Mouse (Mus musculus) telencephalon, adult 2 months (tissue): ENCODE measurements at regions not wholly inside any gene's neighbourhood (a gene's known extent, or its start where the extent isn't known, plus 50 kb on each side); places are given as distances from the start of the nearest gene placed in this dataset.
"Not testable (repeated sequence)": the region's sequence is repeated elsewhere in the genome, so short reads cannot be mapped to it uniquely, and the experiment has no call there.

Source experiments
- DNase-seq: peaks from one replicate; pipeline ENCODE4 v3.0.0-alpha.2; 2011; ENCODE audit warnings: low read depth, low spot score

GRCm38 (mm10) chr11:16559001-16559699, 50.9 kb upstream of the Sec61g start:
- no peak for DNase-seq

GRCm38 (mm10) chr11:16561727-16562126, 53.4 kb upstream of the Sec61g start:
- no peak for DNase-seq

GRCm38 (mm10) chr11:16589085-16589680, 80.9 kb upstream of the Sec61g start:
- DNase-seq = no peak

- DNase-seq = no peak
Observed at GRCm38 (mm10) chr11:16590541-16590940, 82.3 kb upstream of the Sec61g start.

GRCm38 (mm10) chr11:16591471-16591921, 83.2 kb upstream of the Sec61g start:
- DNase-seq = peak; percentile 2

- no peak for DNase-seq
Observed at GRCm38 (mm10) chr11:16592006-16592405, 83.7 kb upstream of the Sec61g start.

- DNase-seq = no peak
Observed at GRCm38 (mm10) chr11:16592766-16593165, 84.5 kb upstream of the Sec61g start.

- DNase-seq = no peak
Observed at GRCm38 (mm10) chr11:16594832-16595231, 86.5 kb upstream of the Sec61g start.

GRCm38 (mm10) chr11:16597038-16597830, 89.0 kb upstream of the Sec61g start:
- peak; percentile 50 for DNase-seq

- DNase-seq = no peak
Observed at GRCm38 (mm10) chr11:16602947-16603346, 94.7 kb upstream of the Sec61g start.

GRCm38 (mm10) chr11:16606435-16607214, 98.3 kb upstream of the Sec61g start:
- DNase-seq = no peak

- DNase-seq = not testable (repeated sequence)
Observed at GRCm38 (mm10) chr11:16607900-16608422, 99.7 kb upstream of the Sec61g start.

GRCm38 (mm10) chr11:16611741-16612140, 103.5 kb upstream of the Sec61g start:
- DNase-seq = no peak

GRCm38 (mm10) chr11:16612524-16612923, 104.2 kb upstream of the Sec61g start:
- DNase-seq = no peak

GRCm38 (mm10) chr11:16619736-16620135, 111.5 kb upstream of the Sec61g start:
- no peak for DNase-seq

GRCm38 (mm10) chr11:16623694-16624093, 115.4 kb upstream of the Sec61g start:
- DNase-seq = no peak

GRCm38 (mm10) chr11:16627294-16628085, 119.2 kb upstream of the Sec61g start:
- no peak for DNase-seq

- no peak for DNase-seq
Observed at GRCm38 (mm10) chr11:16629410-16630129, 121.3 kb upstream of the Sec61g start.

- not testable (repeated sequence) for DNase-seq
Observed at GRCm38 (mm10) chr11:16635796-16636195, 116.2 kb upstream of the Egfr start.

GRCm38 (mm10) chr11:16637679-16638078, 114.3 kb upstream of the Egfr start:
- no peak for DNase-seq
